Mouse (Mus musculus) heart, adult 2 months (tissue): ENCODE data around the gene Sult1a1.

Experiments used
- CTCF ChIP-seq: fragments of 200-600 bp; IDR thresholded peaks from 2 replicates; pipeline ENCODE4 v1.8.1; 2022; ENCODE audit warnings: antibody characterized with exemption, mild to moderate bottlenecking, moderate library complexity
- EP300 ChIP-seq: fragments of 200-500 bp; IDR thresholded peaks from 2 replicates; pipeline ENCODE4 v1.6.1; 2011; ENCODE audit warnings: low read depth, low read length, control low read depth; ENCODE audit not compliant: insufficient read depth
- POLR2A ChIP-seq: fragments of 200-500 bp; IDR thresholded peaks from 2 replicates; pipeline ENCODE4 v1.6.1; 2011; ENCODE audit warnings: mild to moderate bottlenecking, low read depth, low read length, control low read depth; ENCODE audit not compliant: insufficient read depth

DNA sequence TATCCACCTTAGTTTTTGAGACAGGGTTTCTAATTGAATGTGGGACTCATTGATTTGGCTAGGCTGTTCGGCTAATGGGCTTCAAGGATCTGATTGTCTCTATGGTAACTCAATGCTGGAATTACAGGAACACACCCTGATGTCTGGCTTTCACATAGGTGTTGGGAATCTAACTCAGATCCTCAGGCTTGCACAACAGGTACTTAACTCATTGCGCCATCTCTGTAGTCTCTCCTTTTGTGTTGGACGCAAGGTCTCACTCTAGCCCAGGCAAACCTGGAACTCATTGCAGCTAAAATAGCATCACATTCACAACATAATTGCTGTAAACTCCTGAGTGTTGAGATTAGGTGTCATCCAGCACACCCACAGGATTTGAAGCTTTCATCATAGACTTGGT lies 6.1 kb downstream of the Sult1a1 start:
- TF ChIP-seq CTCF (no peak), POLR2A (no peak), EP300 (no peak)
